Mouse (Mus musculus): ENCODE results near the gene E330014E10Rik. TPM values are rescaled to one million over a fixed set of nuclear protein-coding genes. Genes with fewer than 3 reads are reported as not detected.
"Not testable (repeated sequence)": the region's sequence is repeated elsewhere in the genome, so short reads cannot be mapped to it uniquely, and the experiment has no call there.

E330014E10Rik gene
- not detected in 2 replicates for polyA plus RNA-seq (2015; fragmentation: Nextera tagmentation; extraction: Ambion mirVana)

DNA sequence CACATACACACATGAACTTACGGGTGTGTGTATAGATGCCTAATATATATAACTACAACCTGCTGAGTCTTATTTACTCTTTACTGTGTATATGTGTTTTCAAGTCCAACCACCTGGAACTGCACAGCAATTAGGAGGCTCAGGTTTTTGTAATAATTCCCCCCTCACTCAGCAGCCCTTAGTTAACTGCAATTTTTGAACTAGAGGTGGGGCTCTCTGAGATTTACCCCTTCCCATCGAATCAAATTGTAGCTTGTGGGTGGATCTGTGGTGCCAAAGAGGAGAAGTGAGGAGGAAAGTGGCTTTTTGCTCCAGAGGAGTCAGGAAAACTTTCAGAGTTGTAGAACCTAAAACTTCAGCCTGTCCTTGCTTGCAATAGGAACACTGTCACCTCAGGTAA is at the start of gene E330014E10Rik:
E330014E10Rik (plus strand) TSS at position 301 of the 400 bp plus-strand sequence.
- not testable (repeated sequence) for H3K9me3 ChIP-seq (replicated peaks; ENCODE audit: low read length); H3K4me3 ChIP-seq (replicated peaks; ENCODE audit: low read depth, low read length); H3K27me3 ChIP-seq (ENCODE audit: insufficient read depth, low read length); ATAC-seq (replicated peaks; ENCODE audit: low FRiP score, low read depth); H3K36me3 ChIP-seq (ENCODE audit: insufficient read depth, low read length); H3K27ac ChIP-seq; DNase-seq (ENCODE audit: low spot score); H3K4me1 ChIP-seq (replicated peaks; ENCODE audit: insufficient read depth, low read length); H3K9ac ChIP-seq (ENCODE audit: low read depth, low read length); H3K4me2 ChIP-seq (ENCODE audit: low read length)
- no CpG with 5 or more reads among the region's 2 CpGs for WGBS

DNA sequence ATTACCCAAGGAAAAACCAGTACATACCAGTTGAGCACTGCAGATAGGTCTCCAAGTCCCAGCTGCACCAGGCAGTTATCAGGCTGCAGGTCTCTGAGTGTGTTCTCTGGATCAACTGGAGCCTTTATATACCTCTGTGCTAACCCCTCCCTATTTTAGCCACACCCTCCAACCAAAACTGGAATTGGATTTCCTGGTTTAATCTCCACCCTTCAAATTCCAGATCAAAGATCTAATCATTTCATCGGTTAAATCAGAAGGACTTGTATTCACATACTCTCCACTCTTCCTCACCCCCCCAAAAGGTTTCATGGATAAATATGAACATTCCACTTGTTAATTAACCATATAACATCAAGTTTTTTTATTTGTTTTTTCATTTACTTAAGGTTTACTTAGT is 39.7 kb upstream of the E330014E10Rik start, which contains the start of gene Gm7978:
Gm7978 (minus strand) TSS at position 101 of the 400 bp plus-strand sequence.
- H3K4me3 ChIP-seq (replicated peaks; ENCODE audit: low read depth, low read length); DNase-seq (ENCODE audit: low spot score); H3K27ac ChIP-seq; H3K9me3 ChIP-seq (replicated peaks; ENCODE audit: low read length); H3K4me1 ChIP-seq (replicated peaks; ENCODE audit: insufficient read depth, low read length); H3K4me2 ChIP-seq (ENCODE audit: low read length); H3K36me3 ChIP-seq (ENCODE audit: insufficient read depth, low read length); H3K27me3 ChIP-seq (ENCODE audit: insufficient read depth, low read length); ATAC-seq (replicated peaks; ENCODE audit: low FRiP score, low read depth); H3K9ac ChIP-seq (ENCODE audit: low read depth, low read length): not testable (repeated sequence)
- no CpG with 5 or more reads among the region's 1 CpGs for WGBS

DNA sequence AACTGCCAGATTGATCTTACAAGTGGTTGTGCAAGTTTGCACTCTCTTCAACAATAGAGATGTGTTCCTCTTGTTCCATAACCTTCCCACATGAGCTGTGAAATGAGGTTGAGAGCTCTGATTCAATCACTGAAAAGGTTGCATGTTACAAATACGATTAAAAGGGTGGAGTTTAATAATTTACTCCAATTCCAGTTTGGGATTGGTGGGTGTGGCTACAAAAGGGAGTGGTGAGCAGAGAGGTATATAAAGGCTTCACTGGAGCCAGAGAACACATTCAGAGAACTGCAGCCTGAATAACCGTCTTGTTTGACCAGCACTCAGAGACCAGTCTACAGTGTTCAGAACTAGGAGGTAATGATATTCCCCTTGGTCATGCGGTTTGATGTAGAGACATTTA is 34.1 kb upstream of the E330014E10Rik start, which contains the start of gene Gm7982:
Gm7982 (plus strand) TSS at position 301 of the 400 bp plus-strand sequence.
- DNase-seq (ENCODE audit: low spot score); ATAC-seq (replicated peaks; ENCODE audit: low FRiP score, low read depth): not testable (repeated sequence)
- no CpG with 5 or more reads among the region's 3 CpGs for WGBS

DNA sequence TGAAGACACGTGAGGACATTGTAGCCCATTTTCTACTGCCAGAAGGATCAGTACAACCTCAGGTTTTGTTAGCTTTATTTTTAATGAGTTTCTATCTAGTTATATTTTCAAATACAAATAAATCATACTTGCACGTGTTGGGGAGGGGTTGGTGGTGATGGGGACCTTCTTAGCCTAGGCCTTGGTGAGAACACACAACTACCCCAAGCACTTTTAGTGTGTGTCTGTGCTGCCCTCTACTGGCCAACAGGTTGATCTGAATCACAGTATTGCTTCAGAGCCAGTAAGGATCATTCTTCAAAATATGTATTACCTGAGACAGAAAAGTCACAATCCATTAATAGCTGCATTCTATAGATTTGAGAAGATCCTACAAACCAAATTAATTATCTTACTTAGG is 35.1 kb downstream of the E330014E10Rik start:
- H3K9me3 ChIP-seq (replicated peaks; ENCODE audit: low read length) = not testable (repeated sequence)

More for the DNA sequence above, 34.1 kb upstream of the E330014E10Rik start, which contains the start of gene Gm7982:
- not testable (repeated sequence) for H3K36me3 ChIP-seq (ENCODE audit: insufficient read depth, low read length); H3K4me3 ChIP-seq (replicated peaks; ENCODE audit: low read depth, low read length); H3K4me1 ChIP-seq (replicated peaks; ENCODE audit: insufficient read depth, low read length); H3K4me2 ChIP-seq (ENCODE audit: low read length); H3K9ac ChIP-seq (ENCODE audit: low read depth, low read length); H3K9me3 ChIP-seq (replicated peaks; ENCODE audit: low read length); H3K27ac ChIP-seq; H3K27me3 ChIP-seq (ENCODE audit: insufficient read depth, low read length)

DNA sequence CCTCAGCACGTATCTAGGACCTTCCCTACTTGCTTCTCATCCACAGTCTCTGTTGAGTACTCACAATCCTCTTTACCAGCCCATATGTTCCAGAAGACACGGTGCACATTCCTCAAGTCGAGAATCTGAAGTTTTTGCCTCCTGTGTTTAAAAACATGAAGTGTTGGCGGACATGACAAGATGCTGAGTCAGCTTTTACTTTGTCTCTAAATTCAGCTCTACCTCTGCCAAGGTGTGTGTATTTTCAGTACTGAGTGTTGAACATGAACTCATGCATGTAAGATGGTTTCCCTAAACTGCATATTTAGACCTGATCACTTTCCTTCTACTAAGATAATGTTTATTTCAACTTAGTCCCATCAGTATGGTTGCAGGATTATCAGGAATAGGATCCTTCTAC is 60.8 kb downstream of the E330014E10Rik start:
- WGBS = 61% methylated on average over 4 of the region's 4 CpGs
- H3K36me3 ChIP-seq (ENCODE audit: insufficient read depth, low read length) = no peaks in the 10 kb centered on the region
- no peak for TF ChIP-seq CTCF (IDR thresholded peaks at IDR 0.05; ENCODE audit: low read depth)
- no peak overlapping the region for H3K9ac ChIP-seq (ENCODE audit: low read depth, low read length)
- DNase-seq (ENCODE audit: low spot score) = no peak
- no peak overlapping the region for H3K27ac ChIP-seq
- no peak overlapping the region for H3K4me2 ChIP-seq (ENCODE audit: low read length)
- ATAC-seq (replicated peaks; ENCODE audit: low FRiP score, low read depth) = no peak
- H3K27me3 ChIP-seq (ENCODE audit: insufficient read depth, low read length) = no peaks in the 10 kb centered on the region
- H3K9me3 ChIP-seq (replicated peaks; ENCODE audit: low read length) = no peaks in the 10 kb centered on the region
- H3K4me1 ChIP-seq (replicated peaks; ENCODE audit: insufficient read depth, low read length) = no peaks in the 10 kb centered on the region
- H3K4me3 ChIP-seq (replicated peaks; ENCODE audit: low read depth, low read length) = no peak overlapping the region

More for the DNA sequence above, 35.1 kb downstream of the E330014E10Rik start:
- DNase-seq (ENCODE audit: low spot score); H3K9ac ChIP-seq (ENCODE audit: low read depth, low read length); ATAC-seq (replicated peaks; ENCODE audit: low FRiP score, low read depth); H3K27me3 ChIP-seq (ENCODE audit: insufficient read depth, low read length); H3K27ac ChIP-seq; H3K4me3 ChIP-seq (replicated peaks; ENCODE audit: low read depth, low read length); H3K4me2 ChIP-seq (ENCODE audit: low read length); H3K36me3 ChIP-seq (ENCODE audit: insufficient read depth, low read length); H3K4me1 ChIP-seq (replicated peaks; ENCODE audit: insufficient read depth, low read length): not testable (repeated sequence)
- WGBS = 62% methylated on average over 2 of the region's 2 CpGs

DNA sequence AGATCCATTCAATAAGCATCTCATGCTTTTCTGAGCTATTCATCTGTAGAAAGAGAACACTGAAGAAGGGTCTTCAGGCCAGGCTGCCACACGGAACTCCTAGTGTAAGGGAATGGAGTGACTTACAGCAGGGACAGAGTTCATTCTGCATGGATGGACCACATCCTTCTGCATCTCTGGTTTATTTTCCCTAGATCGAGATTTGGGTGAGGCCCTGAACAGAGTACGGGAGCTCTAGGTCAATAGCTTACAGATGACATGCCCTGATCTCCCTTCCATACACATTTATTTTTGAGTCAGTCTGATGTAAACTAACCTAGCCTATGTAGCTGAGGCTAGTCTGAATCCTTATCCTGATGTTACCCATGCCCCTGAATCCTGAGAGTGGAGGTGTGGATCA is 78.2 kb downstream of the E330014E10Rik start:
- TF ChIP-seq CTCF (IDR thresholded peaks at IDR 0.05; ENCODE audit: low read depth) = no peak
- no peak overlapping the region for H3K27ac ChIP-seq
- no peaks in the 10 kb centered on the region for H3K9me3 ChIP-seq (replicated peaks; ENCODE audit: low read length)
- WGBS = 86% methylated on average over 3 of the region's 3 CpGs
- no peak overlapping the region for H3K4me2 ChIP-seq (ENCODE audit: low read length)
- H3K27me3 ChIP-seq (ENCODE audit: insufficient read depth, low read length) = no peaks in the 10 kb centered on the region
- H3K36me3 ChIP-seq (ENCODE audit: insufficient read depth, low read length) = no peaks in the 10 kb centered on the region
- no peak for DNase-seq (ENCODE audit: low spot score)
- H3K4me3 ChIP-seq (replicated peaks; ENCODE audit: low read depth, low read length) = no peak overlapping the region
- ATAC-seq (replicated peaks; ENCODE audit: low FRiP score, low read depth) = no peak
- no peak overlapping the region for H3K9ac ChIP-seq (ENCODE audit: low read depth, low read length)
- H3K4me1 ChIP-seq (replicated peaks; ENCODE audit: insufficient read depth, low read length) = no peaks in the 10 kb centered on the region

Other genes starting within 250 kb of the E330014E10Rik start
- not detected in 2 replicates for gene Gm7971, start 181.1 kb upstream of the E330014E10Rik start, polyA plus RNA-seq (2015; fragmentation: Nextera tagmentation; extraction: Ambion mirVana)
- gene Gm7978, start 39.8 kb upstream of the E330014E10Rik start, polyA plus RNA-seq (2015; fragmentation: Nextera tagmentation; extraction: Ambion mirVana) = not detected in 2 replicates
- gene Gm7982, start 34.0 kb upstream of the E330014E10Rik start, polyA plus RNA-seq (2015; fragmentation: Nextera tagmentation; extraction: Ambion mirVana) = not detected in 2 replicates
- 4.9 and 6.0 TPM in 2 replicates for gene Cxcl13, start 181.0 kb downstream of the E330014E10Rik start, polyA plus RNA-seq (2015; fragmentation: Nextera tagmentation; extraction: Ambion mirVana)